ENCODE assay signal across 18 mouse cellular contexts in genomic region chr4:139338145-139338544, GRCm38 (mm10). TPM values are rescaled to one million over a fixed set of nuclear protein-coding genes. Genes with fewer than 3 reads are reported as not detected.
DNase-seq lines count a peak whose midpoint lies in the region; ATAC-seq and TF ChIP-seq lines count a peak whose summit lies in the region.
"Had no signal": no experiment of that assay in that cellular context is flagged by ENCODE, and none has a peak within 500 bp of the region (broad histone marks: within the 10 kb centered on the region; RNA-seq: fewer than 3 reads in every experiment).

No protein-coding gene starts in this region.

- H3K79me2 ChIP-seq in MEL (ENCODE audit: control insufficient read depth, insufficient read depth, low read length, poor library complexity): no peaks in the 10 kb centered on the region

- no peaks in the 10 kb centered on the region for H3K9me3 ChIP-seq in liver, embryonic 11.5 days (ENCODE audit: control insufficient read depth, low read length)
- no peaks in the 10 kb centered on the region for H3K9me3 ChIP-seq in liver, postnatal 0 days (ENCODE audit: low read length)
- H3K9me3 ChIP-seq in ES-Bruce4 (replicated peaks; ENCODE audit: control insufficient read depth, insufficient read depth, low read length, poor library complexity, severe bottlenecking) (no peaks in the 10 kb centered on the region), MEL (replicated peaks; ENCODE audit: insufficient read depth, low read length) (no peaks in the 10 kb centered on the region)
- H3K9me3 ChIP-seq: embryonic facial prominence, embryonic 12.5 days; forebrain, embryonic 15.5 days; heart, embryonic 15.5 days; hindbrain, embryonic 10.5 days had no signal

- TF ChIP-seq RAD21 in MEL (IDR thresholded peaks at IDR 0.05; ENCODE audit: low read depth, low read length): no peak

- H3K27ac ChIP-seq in liver, embryonic 11.5 days (ENCODE audit: low read depth, low read length): no peak overlapping the region
- H3K27ac ChIP-seq in liver, postnatal 0 days (ENCODE audit: low read depth): no peak overlapping the region
- H3K27ac ChIP-seq in ES-Bruce4 (ENCODE audit: insufficient read depth, low read length): no peak overlapping the region
- H3K27ac ChIP-seq in MEL (ENCODE audit: control insufficient read depth, low read depth, low read length): no peak overlapping the region
- H3K27ac ChIP-seq: embryonic facial prominence, embryonic 12.5 days; forebrain, embryonic 15.5 days; heart, embryonic 15.5 days; hindbrain, embryonic 10.5 days; hindbrain, embryonic 14.5 days had no signal

- no peak for TF ChIP-seq EP300 in liver, postnatal 0 days (IDR thresholded peaks at IDR 0.05; ENCODE audit: low read depth)
- no peak for TF ChIP-seq EP300 in ES-Bruce4 (IDR thresholded peaks at IDR 0.05; ENCODE audit: insufficient read depth, low read depth, low read length)
- no peak for TF ChIP-seq EP300 in MEL (IDR thresholded peaks at IDR 0.05; ENCODE audit: low read depth in 1 of 2, low read length in 2 of 2)

- H3K4me2 ChIP-seq in liver, embryonic 11.5 days: peak overlapping the region; percentile 39
- H3K4me2 ChIP-seq in liver, postnatal 0 days (ENCODE audit: low read depth, low read length): no peak overlapping the region
- H3K4me2 ChIP-seq: embryonic facial prominence, embryonic 12.5 days; forebrain, embryonic 15.5 days; heart, embryonic 11.5 days; heart, embryonic 15.5 days; hindbrain, embryonic 14.5 days had no signal

- peaks cover 2% of the 10 kb centered on the region; the same call in 1 of the 2 replicates for H3K4me1 ChIP-seq in liver, embryonic 11.5 days (replicated peaks; ENCODE audit: control insufficient read depth, insufficient read depth, low read length)
- H3K4me1 ChIP-seq in liver, postnatal 0 days (ENCODE audit: insufficient read depth): peaks cover 29% of the 10 kb centered on the region
- H3K4me1 ChIP-seq in ES-Bruce4 (ENCODE audit: control insufficient read depth, insufficient read depth, low read length) (peaks cover 3% of the 10 kb centered on the region), MEL (ENCODE audit: control insufficient read depth in 1 of 2, insufficient read depth in 2 of 2, low read length in 2 of 2) (peaks cover 0 to 8% of the 10 kb centered on the region in 2 experiments; a peak in 1 of 4 replicates)
- H3K4me1 ChIP-seq: forebrain, embryonic 15.5 days had no signal

- no peaks in the 10 kb centered on the region for H3K36me3 ChIP-seq in liver, embryonic 11.5 days (ENCODE audit: control insufficient read depth, insufficient read depth, low read length)
- H3K36me3 ChIP-seq in liver, postnatal 0 days (replicated peaks; ENCODE audit: insufficient read depth, low read length): no peaks in the 10 kb centered on the region
- no peaks in the 10 kb centered on the region for H3K36me3 ChIP-seq in ES-Bruce4 (ENCODE audit: control insufficient read depth, insufficient read depth, low read length, poor library complexity, severe bottlenecking)
- peaks cover 0 to 7% of the 10 kb centered on the region in 2 experiments; a peak in 2 of 4 replicates for H3K36me3 ChIP-seq in MEL (ENCODE audit: control insufficient read depth in 1 of 2, insufficient read depth in 2 of 2, low read length in 2 of 2)
- H3K36me3 ChIP-seq: embryonic facial prominence, embryonic 12.5 days; forebrain, embryonic 15.5 days; heart, embryonic 15.5 days; hindbrain, embryonic 10.5 days had no signal

- no peak for ATAC-seq in liver, embryonic 11.5 days (replicated peaks; ENCODE audit: low FRiP score)
- ATAC-seq in liver, postnatal 0 days: no peak
- no peak for ATAC-seq in monocyte, adult 5-6 weeks (replicated peaks; ENCODE audit: insufficient number of reproducible peaks, low FRiP score, low TSS enrichment, poor library complexity, severe bottlenecking)
- ATAC-seq: forebrain, embryonic 15.5 days had no signal

- no peak overlapping the region for H3K4me3 ChIP-seq in liver, embryonic 11.5 days (ENCODE audit: low read depth, low read length)
- no peak overlapping the region for H3K4me3 ChIP-seq in liver, postnatal 0 days (ENCODE audit: low read depth, low read length)
- H3K4me3 ChIP-seq in ES-Bruce4 (ENCODE audit: low read depth, low read length) (peak overlapping the region; percentile 34), MEL (ENCODE audit: control insufficient read depth in 1 of 2, insufficient read depth in 1 of 2, low read depth in 2 of 2, low read length in 2 of 2) (no peak overlapping the region)
- H3K4me3 ChIP-seq: embryonic facial prominence, embryonic 12.5 days; forebrain, embryonic 15.5 days; heart, embryonic 15.5 days; hindbrain, embryonic 10.5 days had no signal

- H3K9ac ChIP-seq in liver, embryonic 11.5 days (ENCODE audit: low read depth, low read length): no peak overlapping the region
- H3K9ac ChIP-seq in liver, postnatal 0 days (replicated peaks): no peak overlapping the region
- H3K9ac ChIP-seq in ES-Bruce4 (ENCODE audit: low read depth, poor library complexity, severe bottlenecking): peak overlapping the region; percentile 71
- no peak overlapping the region for H3K9ac ChIP-seq in MEL (ENCODE audit: control insufficient read depth, low read depth, low read length, poor library complexity, severe bottlenecking)
- H3K9ac ChIP-seq: embryonic facial prominence, embryonic 12.5 days; forebrain, embryonic 15.5 days; heart, embryonic 15.5 days; hindbrain, embryonic 14.5 days had no signal

- TF ChIP-seq POLR2A in ES-Bruce4 (IDR thresholded peaks at IDR 0.05; ENCODE audit: insufficient read depth, low read length) (no peak), MEL (IDR thresholded peaks at IDR 0.05; ENCODE audit: control insufficient read depth in 1 of 2, insufficient read depth in 1 of 2, low read depth in 1 of 2, low read length in 2 of 2, poor library complexity in 1 of 2) (no peak)

- H3K27me3 ChIP-seq in liver, embryonic 11.5 days (replicated peaks; ENCODE audit: control insufficient read depth, insufficient read depth, low read length): 0 out of 2 replicates have a peak, but pooled peaks cover 2% of the 10 kb centered on the region
- no peaks in the 10 kb centered on the region for H3K27me3 ChIP-seq in liver, postnatal 0 days (ENCODE audit: insufficient read depth, low read length)
- H3K27me3 ChIP-seq in ES-Bruce4 (ENCODE audit: control insufficient read depth, insufficient read depth, low read length, poor library complexity, severe bottlenecking) (no peaks in the 10 kb centered on the region), MEL (ENCODE audit: control insufficient read depth in 1 of 2, insufficient read depth in 2 of 2, low read length in 2 of 2) (no peaks in the 10 kb centered on the region)

- DNase-seq in liver, embryonic 11.5 days (ENCODE audit: low spot score): no peak
- DNase-seq in liver, postnatal 0 days: no peak
- DNase-seq in MEL (ENCODE audit: low read depth, low spot score): no peak
- no peak for DNase-seq in adrenal gland, postnatal 4 days (ENCODE audit: low spot score in 2 of 2)
- DNase-seq: adrenal gland, adult 2 months; adrenal gland, postnatal 25 days; cerebellum, adult 8-10 months; cerebellum, postnatal 14 days; heart, adult 18-20 months; heart, postnatal 14 days had no signal

- no peak for TF ChIP-seq CTCF in liver, postnatal 0 days (IDR thresholded peaks at IDR 0.05; ENCODE audit: low read depth)
- TF ChIP-seq CTCF in ES-Bruce4 (IDR thresholded peaks at IDR 0.05; ENCODE audit: low read depth, low read length): no peak
- no peak for TF ChIP-seq CTCF in MEL (IDR thresholded peaks at IDR 0.05 in 2 of 3, conservative IDR thresholded peaks at IDR 0.05 in 1 of 3; ENCODE audit: control insufficient read depth in 1 of 3, insufficient read depth in 1 of 3, low read depth in 2 of 3, low read length in 3 of 3, poor library complexity in 1 of 3, severe bottlenecking in 1 of 3)

- 43% methylated on average over 33 of the region's 33 CpGs for WGBS in liver, embryonic 11.5 days
- 57% methylated on average over 33 of the region's 33 CpGs for WGBS in liver, postnatal 0 days (ENCODE audit: insufficient replicate concordance)

RNA-seq across cellular contexts. Expression of gene Mrto4, which starts 14.2 kb away (rescaled TPM):
- 241 and 259 TPM in 2 replicates for polyA plus RNA-seq in liver, embryonic 11.5 days (2014; fragmentation: Nextera tagmentation; extraction: Ambion mirVana)
- polyA plus RNA-seq in liver, postnatal 0 days (2015; fragmentation: Nextera tagmentation; extraction: Ambion mirVana): 46.2 and 46.7 TPM in 2 replicates
- 112 and 122 TPM in 2 replicates for polyA plus RNA-seq in ES-Bruce4 (2011; ENCODE audit: insufficient read depth, insufficient read length, low read depth, missing spikeins)
- total RNA-seq in MEL (2012; rRNA removed): 320 and 353 TPM in 2 replicates
- polyA plus RNA-seq in MEL (2012; ENCODE audit: insufficient read depth in 1 of 2, insufficient read length in 2 of 2, low read depth in 1 of 2, low replicate concordance in 2 of 2, missing spikeins in 1 of 2): 100 to 1,000 TPM in 1 of 2 experiments, not detected in 1; 253 TPM
- total RNA-seq in adrenal gland, postnatal 4 days (2021): 10 to 100 TPM; 71.0 to 71.8 TPM
- 20.8 to 41.9 TPM (median 26.8 TPM) in 3 replicates for total RNA-seq in monocyte, adult 5-6 weeks (2017)

RNA-seq across cellular contexts. Expression of gene Emc1, which starts 14.2 kb away (rescaled TPM):
- polyA plus RNA-seq in liver, embryonic 11.5 days (2014; fragmentation: Nextera tagmentation; extraction: Ambion mirVana): 32.9 and 34.0 TPM in 2 replicates
- 6.8 and 8.2 TPM in 2 replicates for polyA plus RNA-seq in liver, postnatal 0 days (2015; fragmentation: Nextera tagmentation; extraction: Ambion mirVana)
- polyA plus RNA-seq in ES-Bruce4 (2011; ENCODE audit: insufficient read depth, insufficient read length, low read depth, missing spikeins): 37.3 and 43.1 TPM in 2 replicates
- 40.1 and 50.4 TPM in 2 replicates for total RNA-seq in MEL (2012; rRNA removed)
- polyA plus RNA-seq in MEL (2012; ENCODE audit: insufficient read depth in 1 of 2, insufficient read length in 2 of 2, low read depth in 1 of 2, low replicate concordance in 2 of 2, missing spikeins in 1 of 2): 10 to 100 TPM in 1 of 2 experiments, not detected in 1; 17.3 TPM
- total RNA-seq in adrenal gland, postnatal 4 days (2021): 10 to 100 TPM; 53.9 to 58.1 TPM
- 14.3 to 34.6 TPM (median 21.9 TPM) in 3 replicates for total RNA-seq in monocyte, adult 5-6 weeks (2017)

RNA-seq across cellular contexts. Expression of gene Ubr4, which starts 14.3 kb away (rescaled TPM):
- polyA plus RNA-seq in liver, embryonic 11.5 days (2014; fragmentation: Nextera tagmentation; extraction: Ambion mirVana): 79.0 and 86.9 TPM in 2 replicates
- polyA plus RNA-seq in liver, postnatal 0 days (2015; fragmentation: Nextera tagmentation; extraction: Ambion mirVana): 24.6 and 24.7 TPM in 2 replicates
- 141 and 159 TPM in 2 replicates for polyA plus RNA-seq in ES-Bruce4 (2011; ENCODE audit: insufficient read depth, insufficient read length, low read depth, missing spikeins)
- total RNA-seq in MEL (2012; rRNA removed): 81.9 and 94.9 TPM in 2 replicates
- polyA plus RNA-seq in MEL (2012; ENCODE audit: insufficient read depth in 1 of 2, insufficient read length in 2 of 2, low read depth in 1 of 2, low replicate concordance in 2 of 2, missing spikeins in 1 of 2): 100 to 1,000 TPM; 177 to 270 TPM
- 100 to 1,000 TPM; 114 to 124 TPM for total RNA-seq in adrenal gland, postnatal 4 days (2021)
- total RNA-seq in monocyte, adult 5-6 weeks (2017): 38.5 to 107 TPM (median 47.9 TPM) in 3 replicates

RNA-seq across cellular contexts. Expression of gene Akr7a5, which starts 27.6 kb away (rescaled TPM):
- 68.4 and 72.7 TPM in 2 replicates for polyA plus RNA-seq in liver, embryonic 11.5 days (2014; fragmentation: Nextera tagmentation; extraction: Ambion mirVana)
- polyA plus RNA-seq in liver, postnatal 0 days (2015; fragmentation: Nextera tagmentation; extraction: Ambion mirVana): 117 and 121 TPM in 2 replicates
- polyA plus RNA-seq in ES-Bruce4 (2011; ENCODE audit: insufficient read depth, insufficient read length, low read depth, missing spikeins): 32.4 and 33.5 TPM in 2 replicates
- 30.1 and 39.4 TPM in 2 replicates for total RNA-seq in MEL (2012; rRNA removed)
- polyA plus RNA-seq in MEL (2012; ENCODE audit: insufficient read depth in 1 of 2, insufficient read length in 2 of 2, low read depth in 1 of 2, low replicate concordance in 2 of 2, missing spikeins in 1 of 2): 10 to 100 TPM in 1 of 2 experiments, not detected in 1; 43.2 TPM
- 10 to 100 TPM; 63.6 to 67.5 TPM for total RNA-seq in adrenal gland, postnatal 4 days (2021)
- 3.6 to 7.3 TPM (median 4.8 TPM) in 3 replicates for total RNA-seq in monocyte, adult 5-6 weeks (2017)

RNA-seq across cellular contexts. Expression of gene Pqlc2, which starts 27.6 kb away (rescaled TPM):
- 13.8 and 15.5 TPM in 2 replicates for polyA plus RNA-seq in liver, embryonic 11.5 days (2014; fragmentation: Nextera tagmentation; extraction: Ambion mirVana)
- 33.1 and 33.9 TPM in 2 replicates for polyA plus RNA-seq in liver, postnatal 0 days (2015; fragmentation: Nextera tagmentation; extraction: Ambion mirVana)
- polyA plus RNA-seq in ES-Bruce4 (2011; ENCODE audit: insufficient read depth, insufficient read length, low read depth, missing spikeins): 10.1 and 14.0 TPM in 2 replicates
- 5.2 and 5.3 TPM in 2 replicates for total RNA-seq in MEL (2012; rRNA removed)
- 10 to 100 TPM in 1 of 2 experiments, not detected in 1; 12.0 TPM for polyA plus RNA-seq in MEL (2012; ENCODE audit: insufficient read depth in 1 of 2, insufficient read length in 2 of 2, low read depth in 1 of 2, low replicate concordance in 2 of 2, missing spikeins in 1 of 2)
- 10 to 100 TPM in 1 of 2 experiments, 1 to 10 TPM in 1; 9.8 to 10.6 TPM for total RNA-seq in adrenal gland, postnatal 4 days (2021)
- 6.1 to 12.0 TPM (median 6.4 TPM) in 3 replicates for total RNA-seq in monocyte, adult 5-6 weeks (2017)
